Mouse (Mus musculus) hindbrain, embryonic 16.5 days (tissue): ENCODE data around the gene Larp4b. TPM values are rescaled to one million over a fixed set of nuclear protein-coding genes. Genes with fewer than 3 reads are reported as not detected.

Experiments used
- ATAC-seq: fragments of 200-750 bp; cut with Nextera tagmentation; 2 replicates; pipeline ENCODE4 v1.8.0; 2017; ENCODE audit warnings: moderate TSS enrichment, moderate library complexity
- H3K27ac ChIP-seq: fragments of 300-500 bp; sonication (generic); 2 replicates; pipeline ENCODE4 v1.5.1; 2014; ENCODE audit warnings: low read depth, mild to moderate bottlenecking, control low read depth, low read length, moderate library complexity
- H3K27me3 ChIP-seq: fragments of 300-500 bp; sonication (generic); replicated peaks from 2 replicates; pipeline ENCODE4 v1.6.1; 2014; ENCODE audit warnings: low read length; ENCODE audit not compliant: control insufficient read depth, insufficient read depth
- H3K36me3 ChIP-seq: fragments of 300-500 bp; sonication (generic); 2 replicates; pipeline ENCODE4 v1.6.1; 2014; ENCODE audit warnings: mild to moderate bottlenecking, low read length, moderate library complexity, mixed read lengths; ENCODE audit not compliant: control insufficient read depth, insufficient read depth
- H3K4me1 ChIP-seq: fragments of 300-500 bp; sonication (generic); 2 replicates; pipeline ENCODE4 v1.6.1; 2014; ENCODE audit warnings: low read depth, low read length; ENCODE audit not compliant: control insufficient read depth, insufficient read depth
- H3K4me2 ChIP-seq: fragments of 300-500 bp; sonication (generic); 2 replicates; pipeline ENCODE4 v1.6.1; 2014; ENCODE audit warnings: mild to moderate bottlenecking, low read length, control low read depth, moderate library complexity
- H3K4me3 ChIP-seq: fragments of 300-500 bp; sonication (generic); 2 replicates; pipeline ENCODE4 v1.5.1; 2014; ENCODE audit warnings: mild to moderate bottlenecking, low read length, control low read depth, moderate library complexity
- H3K9ac ChIP-seq: fragments of 300-500 bp; sonication (generic); 2 replicates; pipeline ENCODE4 v1.6.1; 2014; ENCODE audit warnings: low read depth, mild to moderate bottlenecking, control low read depth, low read length, moderate library complexity
- H3K9me3 ChIP-seq: fragments of 300-500 bp; sonication (generic); 2 replicates; pipeline ENCODE4 v1.6.1; 2014; ENCODE audit warnings: mild to moderate bottlenecking, low read length, moderate library complexity; ENCODE audit not compliant: control insufficient read depth
- WGBS: fragments of 180-500 bp; shearing (Covaris S2); extraction: QIAGEN DNeasy Blood & Tissue Kit; methylation state at CpG from one replicate; pipeline ENCODE4 v1.1.7; 2014; 5-methylcytosine and 5-hydroxymethylcytosine counted together
- polyA plus RNA-seq: library from polyadenylated mRNA; unstranded; fragments of >200 nt; fragmentation: Nextera tagmentation; extraction: Ambion mirVana; gene quantifications from 2 replicates; pipeline ENCODE4 v1.2.1, GENCODE M21; 2015

Larp4b gene
- polyA plus RNA-seq, 1 experiment from 2014 or later: 35.0 TPM

DNA sequence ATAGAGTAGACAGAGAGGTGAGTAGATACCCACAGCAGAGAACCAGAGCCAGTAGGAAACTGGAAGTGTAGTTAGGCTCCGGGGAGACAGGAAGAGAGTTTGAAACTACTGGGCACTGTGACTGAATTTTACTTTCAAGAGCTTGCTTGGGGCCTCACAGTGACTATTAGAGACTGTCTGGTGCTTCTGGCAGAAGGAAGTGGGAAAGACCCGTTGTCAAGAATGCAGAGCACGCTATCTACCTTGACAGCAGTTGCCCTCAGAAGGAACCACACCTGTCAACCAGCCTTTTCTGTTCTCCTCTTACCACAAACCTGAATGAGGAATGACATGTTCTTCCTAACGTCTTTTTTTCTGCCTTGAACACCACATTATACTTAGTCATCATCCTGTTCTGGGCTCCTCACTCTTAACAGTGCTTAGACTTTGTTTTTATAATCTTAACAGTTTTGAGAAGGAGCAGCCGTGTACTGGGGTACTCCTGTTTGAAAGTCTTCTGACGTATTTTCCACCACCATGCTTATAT, 45.8 kb downstream of the Larp4b start:
- Histone ChIP-seq H3K9me3 (no peaks in the 10 kb centered on the region), H3K27me3 (no peaks in the 10 kb centered on the region), H3K27ac (no peak overlapping the region), H3K9ac (no peak overlapping the region), H3K4me2 (no peak overlapping the region), H3K36me3 (peaks cover 3% of the 10 kb centered on the region), H3K4me3 (no peak overlapping the region), H3K4me1 (no peaks in the 10 kb centered on the region)
- ATAC-seq: no peak
- 85% methylated on average over 6 of the region's 6 CpGs for WGBS

DNA sequence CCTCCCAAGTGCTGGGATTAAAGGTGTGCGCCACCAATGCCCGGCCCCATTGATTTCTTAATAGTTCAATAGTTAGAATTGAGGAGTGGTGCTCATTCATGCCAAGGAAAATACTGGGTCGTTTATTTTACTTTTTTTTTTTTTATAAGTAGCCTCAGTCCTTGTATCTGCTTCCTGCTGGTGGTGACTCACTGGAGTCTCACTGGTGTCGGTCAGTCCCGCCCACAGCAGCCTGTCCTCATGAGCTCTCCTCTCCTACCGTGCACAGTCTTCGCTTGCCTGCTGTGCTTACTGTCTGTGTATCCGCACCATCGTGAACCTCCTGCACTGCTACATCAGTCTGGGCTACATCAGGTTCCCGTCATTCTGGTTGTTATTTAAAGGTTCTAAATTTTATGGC, 46.5 kb downstream of the Larp4b start:
- no peak overlapping the region for H3K4me3 ChIP-seq
- no peaks in the 10 kb centered on the region for H3K27me3 ChIP-seq
- H3K9ac ChIP-seq: no peak overlapping the region
- no peak overlapping the region for H3K4me2 ChIP-seq
- 70% methylated on average over 10 of the region's 10 CpGs for WGBS
- H3K36me3 ChIP-seq: peaks cover 3% of the 10 kb centered on the region
- no peak overlapping the region for H3K27ac ChIP-seq
- H3K4me1 ChIP-seq: no peaks in the 10 kb centered on the region
- no peak for ATAC-seq
- no peaks in the 10 kb centered on the region for H3K9me3 ChIP-seq

DNA sequence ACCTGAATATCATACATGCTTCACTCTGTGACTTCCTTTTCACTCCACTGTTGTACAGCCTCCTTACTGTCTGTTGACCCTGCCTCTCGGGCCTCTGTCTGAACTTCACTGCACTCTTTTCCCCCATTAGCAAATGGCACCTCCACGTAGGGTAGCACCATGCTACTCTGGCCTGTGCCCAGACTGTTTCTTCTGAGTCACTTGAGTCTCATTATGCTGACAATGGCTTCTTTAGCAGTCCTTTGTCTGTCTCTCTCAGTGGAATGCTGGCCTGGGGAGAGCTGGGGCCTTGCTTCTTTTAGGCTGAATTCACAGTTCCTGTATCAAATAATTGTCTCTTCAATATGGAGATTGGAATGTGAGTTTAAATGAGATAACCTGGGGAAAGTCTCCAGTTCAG, 48.7 kb downstream of the Larp4b start:
- H3K4me3 ChIP-seq: no peak overlapping the region
- H3K9ac ChIP-seq: no peak overlapping the region
- ATAC-seq: no peak
- H3K36me3 ChIP-seq: peaks cover 7% of the 10 kb centered on the region
- H3K27ac ChIP-seq: no peak overlapping the region
- no peaks in the 10 kb centered on the region for H3K4me1 ChIP-seq
- H3K9me3 ChIP-seq: no peaks in the 10 kb centered on the region
- H3K4me2 ChIP-seq: no peak overlapping the region
- H3K27me3 ChIP-seq: no peaks in the 10 kb centered on the region
- 12% methylated on average over 2 of the region's 2 CpGs for WGBS

DNA sequence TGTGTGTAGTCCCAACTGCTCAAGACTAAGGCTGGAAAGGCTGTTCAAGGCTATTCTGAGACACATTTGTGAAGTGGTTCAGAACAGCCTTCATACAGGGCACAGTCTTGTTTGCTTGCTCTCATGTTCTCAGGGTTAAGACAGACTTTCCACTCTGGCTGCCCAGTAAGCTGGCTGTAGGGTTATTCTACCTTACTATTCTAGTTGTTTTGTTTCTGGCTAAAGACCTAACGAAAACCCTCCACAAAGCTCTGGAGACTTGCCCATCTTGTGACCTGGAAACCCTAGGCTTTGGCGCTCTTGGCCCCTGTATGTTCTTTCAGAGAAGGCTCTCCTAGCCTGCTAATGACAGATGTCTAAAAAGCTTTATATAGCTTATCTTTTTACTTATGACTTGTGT, 55.1 kb downstream of the Larp4b start:
- Histone ChIP-seq H3K36me3 (peaks cover 15% of the 10 kb centered on the region), H3K27me3 (no peaks in the 10 kb centered on the region), H3K9me3 (no peaks in the 10 kb centered on the region), H3K4me2 (no peak overlapping the region), H3K4me1 (no peaks in the 10 kb centered on the region), H3K4me3 (no peak overlapping the region), H3K27ac (no peak overlapping the region), H3K9ac (no peak overlapping the region)
- ATAC-seq: no peak
- 78% methylated on average over 2 of the region's 2 CpGs for WGBS

DNA sequence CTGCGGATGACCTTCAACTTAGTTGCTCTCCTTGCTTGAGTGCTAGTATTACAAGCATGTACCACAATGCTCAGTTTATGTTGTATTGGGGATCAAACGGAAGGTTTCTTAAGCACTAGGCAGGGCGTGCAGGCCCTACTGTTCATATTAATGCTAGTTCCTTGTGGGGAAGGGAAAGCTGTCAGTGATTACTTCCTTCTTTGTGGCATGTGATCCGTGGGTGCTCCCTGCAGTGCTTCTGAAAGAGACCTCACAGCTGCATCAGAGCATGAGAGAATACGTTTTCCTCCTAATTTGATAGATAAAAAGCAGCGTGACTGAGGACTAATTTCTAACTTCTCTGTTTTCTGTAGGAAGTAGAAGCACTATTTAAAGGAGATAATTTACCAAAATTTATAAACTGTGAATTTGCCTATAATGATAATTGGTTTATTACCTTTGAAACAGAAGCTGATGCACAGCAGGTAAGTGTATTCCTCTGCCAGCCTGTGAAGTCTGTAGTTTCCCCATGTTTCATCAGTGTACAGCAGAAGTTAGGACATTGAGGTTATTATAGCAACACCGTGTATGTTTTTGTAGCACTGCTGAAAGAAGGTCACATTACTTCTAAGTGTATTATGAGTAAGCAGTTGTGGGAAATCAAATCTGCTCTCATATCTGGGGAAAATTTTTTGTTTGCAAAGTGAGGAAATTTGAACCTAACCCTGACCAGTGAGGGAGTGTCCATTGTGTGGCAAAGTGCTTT, 56.0 kb downstream of the Larp4b start:
- no peaks in the 10 kb centered on the region for H3K27me3 ChIP-seq
- H3K9me3 ChIP-seq: no peaks in the 10 kb centered on the region
- H3K9ac ChIP-seq: no peak overlapping the region
- H3K27ac ChIP-seq: no peak overlapping the region
- peaks cover 19% of the 10 kb centered on the region for H3K36me3 ChIP-seq
- H3K4me1 ChIP-seq: no peaks in the 10 kb centered on the region
- no peak for ATAC-seq
- 43% methylated on average over 7 of the region's 7 CpGs for WGBS
- H3K4me2 ChIP-seq: no peak overlapping the region
- no peak overlapping the region for H3K4me3 ChIP-seq

DNA sequence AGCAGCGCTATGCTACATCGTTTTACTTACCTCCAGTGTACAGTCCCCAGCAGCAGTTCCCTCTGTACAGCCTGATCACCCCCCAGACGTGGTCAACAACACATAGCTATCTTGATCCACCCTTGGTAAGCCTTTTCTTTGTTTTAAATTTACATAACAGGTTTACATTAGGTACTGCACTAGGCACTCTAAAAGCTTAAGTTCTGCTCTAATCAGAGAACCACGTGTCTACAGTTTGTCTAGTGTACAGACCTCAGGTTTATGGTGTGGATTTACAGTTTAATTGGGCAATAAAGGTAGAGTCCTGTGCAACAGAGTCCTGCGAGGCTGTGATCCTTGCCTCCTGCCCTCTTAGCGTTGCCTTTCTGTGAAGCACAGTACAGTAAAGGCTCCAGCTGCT, 57.4 kb downstream of the Larp4b start:
- Histone ChIP-seq H3K4me2 (no peak overlapping the region), H3K4me3 (no peak overlapping the region), H3K27me3 (no peaks in the 10 kb centered on the region), H3K4me1 (no peaks in the 10 kb centered on the region), H3K27ac (no peak overlapping the region), H3K36me3 (peaks cover 24% of the 10 kb centered on the region), H3K9ac (no peak overlapping the region), H3K9me3 (no peaks in the 10 kb centered on the region)
- WGBS: 93% methylated on average over 6 of the region's 6 CpGs
- no peak for ATAC-seq

DNA sequence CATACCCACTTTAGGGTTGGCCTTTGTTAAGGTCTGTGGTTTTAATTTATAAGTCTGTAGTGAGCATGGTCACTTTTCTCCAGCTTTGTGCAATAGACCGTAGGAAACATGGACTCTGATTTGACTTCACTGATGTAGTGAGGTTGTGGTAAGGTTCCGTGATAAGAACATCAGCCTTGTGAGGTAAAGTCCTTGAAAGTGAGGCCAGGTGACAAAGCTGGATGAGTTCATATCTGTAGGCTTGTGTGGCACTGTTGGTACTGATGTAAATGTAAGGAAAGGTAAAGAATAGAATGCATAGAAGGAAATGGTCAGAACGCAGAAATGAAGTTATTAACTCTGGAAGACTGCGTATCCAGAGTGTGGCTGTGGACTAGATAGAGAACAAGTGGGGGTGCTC, 57.9 kb downstream of the Larp4b start:
- Histone ChIP-seq H3K9ac (no peak overlapping the region), H3K4me3 (no peak overlapping the region), H3K4me2 (no peak overlapping the region), H3K9me3 (no peaks in the 10 kb centered on the region), H3K36me3 (peaks cover 24% of the 10 kb centered on the region), H3K27me3 (no peaks in the 10 kb centered on the region), H3K27ac (no peak overlapping the region), H3K4me1 (no peaks in the 10 kb centered on the region)
- WGBS: 99% methylated on average over 4 of the region's 4 CpGs
- no peak for ATAC-seq

DNA sequence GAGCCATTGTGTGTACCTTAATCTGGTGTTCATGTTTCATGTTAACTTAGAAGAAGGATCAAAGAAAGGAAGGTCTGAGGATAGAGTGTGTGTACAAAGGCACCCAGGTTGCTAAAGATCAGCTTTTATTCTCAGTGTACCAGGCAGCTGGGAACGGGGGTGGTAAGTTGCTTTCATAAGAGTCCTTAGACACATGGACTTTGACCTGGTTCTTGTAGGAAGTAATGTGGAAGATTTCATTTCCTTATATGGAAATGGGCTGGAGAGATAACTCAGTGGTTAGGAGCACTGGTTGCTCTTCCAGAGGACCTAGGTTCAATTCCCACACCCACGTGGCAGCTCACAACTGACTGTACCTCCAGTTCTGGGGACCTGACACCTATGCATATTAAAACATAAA, 58.6 kb downstream of the Larp4b start:
- no peak for ATAC-seq
- no peaks in the 10 kb centered on the region for H3K4me1 ChIP-seq
- 93% methylated on average over 2 of the region's 2 CpGs for WGBS
- H3K27ac ChIP-seq: no peak overlapping the region
- no peaks in the 10 kb centered on the region for H3K9me3 ChIP-seq
- H3K4me3 ChIP-seq: no peak overlapping the region
- no peaks in the 10 kb centered on the region for H3K27me3 ChIP-seq
- H3K4me2 ChIP-seq: no peak overlapping the region
- no peak overlapping the region for H3K9ac ChIP-seq
- peaks cover 25% of the 10 kb centered on the region for H3K36me3 ChIP-seq

DNA sequence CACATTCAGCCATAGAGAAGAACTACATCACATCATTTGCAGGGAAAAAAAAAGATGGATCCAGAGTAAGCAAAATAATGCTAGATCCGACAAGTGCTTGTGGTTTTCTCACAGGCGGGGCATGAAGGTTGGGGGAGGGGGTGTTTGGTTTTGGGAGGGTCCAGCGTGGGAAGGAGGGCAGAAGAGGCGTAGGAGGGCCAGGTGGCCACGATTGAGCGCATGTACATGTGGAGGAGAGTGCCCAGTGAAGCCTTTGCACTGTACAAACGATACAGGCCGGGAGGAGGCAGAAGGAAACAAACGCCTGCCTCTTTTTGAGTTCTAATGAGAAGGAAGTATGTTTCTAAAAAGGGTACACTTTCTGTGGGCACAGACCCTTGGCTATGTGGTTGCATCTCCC, 60.1 kb downstream of the Larp4b start:
- Histone ChIP-seq H3K4me3 (no peak overlapping the region), H3K27me3 (no peaks in the 10 kb centered on the region), H3K9ac (no peak overlapping the region), H3K36me3 (peaks cover 29% of the 10 kb centered on the region), H3K4me1 (no peaks in the 10 kb centered on the region), H3K27ac (no peak overlapping the region), H3K9me3 (no peaks in the 10 kb centered on the region), H3K4me2 (no peak overlapping the region)
- 88% methylated on average over 9 of the region's 9 CpGs for WGBS
- no peak for ATAC-seq
